ENCODE assay signal across 26 mouse cellular contexts in genomic region chr2:127437697-127438096, GRCm38 (mm10). TPM values are rescaled to one million over a fixed set of nuclear protein-coding genes. Genes with fewer than 3 reads are reported as not detected.
DNase-seq lines count a peak whose midpoint lies in the region; ATAC-seq lines count a peak whose summit lies in the region.
"Had no signal": no experiment of that assay in that cellular context is flagged by ENCODE, and none has a peak within 500 bp of the region (broad histone marks: within the 10 kb centered on the region; RNA-seq: fewer than 3 reads in every experiment).

No protein-coding gene starts in this region.

- 90% methylated on average over 5 of the region's 5 CpGs for WGBS in forebrain, embryonic 11.5 days

- no peaks in the 10 kb centered on the region for H3K27me3 ChIP-seq in forebrain, embryonic 11.5 days (ENCODE audit: control insufficient read depth, insufficient read depth, low read length)
- H3K27me3 ChIP-seq: CH12.LX; embryonic facial prominence, embryonic 12.5 days; forebrain, embryonic 12.5 days; Patski had no signal

- H3K36me3 ChIP-seq in forebrain, embryonic 11.5 days (ENCODE audit: control insufficient read depth, insufficient read depth, low read length), result no peaks in the 10 kb centered on the region; the same call in 1 of the 2 replicates

- no peaks in the 10 kb centered on the region for H3K9me3 ChIP-seq in forebrain, embryonic 11.5 days (ENCODE audit: control insufficient read depth, low read length)
- H3K9me3 ChIP-seq: embryonic facial prominence, embryonic 10.5 days; embryonic facial prominence, embryonic 12.5 days; forebrain, embryonic 12.5 days; G1E had no signal

- H3K9ac ChIP-seq in forebrain, embryonic 11.5 days (ENCODE audit: low read length), result no peak overlapping the region
- H3K9ac ChIP-seq: embryonic facial prominence, embryonic 12.5 days; forebrain, embryonic 12.5 days had no signal

- ATAC-seq in frontal cortex, adult (ENCODE audit: low TSS enrichment), result peak; percentile 53; the same call in 1 of the 2 replicates
- ATAC-seq in forebrain, embryonic 11.5 days (replicated peaks; ENCODE audit: low FRiP score), result no peak
- ATAC-seq: activated CD4-positive, CD25-positive, alpha-beta regulatory T cell, adult 4 months; CD4-positive, CD25-positive, alpha-beta regulatory T cell, adult 4 months; forebrain, embryonic 14.5 days; forebrain, embryonic 16.5 days; Patski had no signal

- H3K4me1 ChIP-seq in forebrain, embryonic 11.5 days (replicated peaks; ENCODE audit: control insufficient read depth, insufficient read depth, low read length), result no peaks in the 10 kb centered on the region
- H3K4me1 ChIP-seq: embryonic facial prominence, embryonic 10.5 days; embryonic facial prominence, embryonic 12.5 days had no signal

- no peak overlapping the region for H3K4me2 ChIP-seq in forebrain, embryonic 11.5 days (ENCODE audit: low read depth, low read length, severe bottlenecking)
- H3K4me2 ChIP-seq: embryonic facial prominence, embryonic 12.5 days; forebrain, embryonic 12.5 days had no signal

- DNase-seq in frontal cortex, postnatal 25 days (ENCODE audit: low spot score in 2 of 2), result no peak
- DNase-seq in heart, adult 11 months, result peak; percentile 70
- no peak for DNase-seq in heart, postnatal 4 days
- DNase-seq in right cerebral cortex, adult 2 months (ENCODE audit: low spot score in 2 of 2), result peak; percentile 27 to 41
- DNase-seq in right cerebral cortex, postnatal 14 days, result no peak
- peak; percentile 74 for DNase-seq in brain, adult 2 months (ENCODE audit: low read depth, low spot score)
- no peak for DNase-seq in forebrain, embryonic 11.5 days (ENCODE audit: low spot score)
- DNase-seq: adrenal gland, postnatal 10 days; adrenal gland, postnatal 25 days; B cell, adult 2 months; cerebellum, adult 11-12 months; cerebellum, adult 2 months; cerebellum, adult 9-10 months; cerebellum, postnatal 10 days; cerebellum, postnatal 25 days had no signal

- H3K4me3 ChIP-seq in forebrain, embryonic 11.5 days (ENCODE audit: low read depth, low read length), result no peak overlapping the region
- H3K4me3 ChIP-seq: embryonic facial prominence, embryonic 10.5 days; embryonic facial prominence, embryonic 12.5 days; forebrain, embryonic 12.5 days had no signal

- H3K27ac ChIP-seq in forebrain, embryonic 11.5 days (ENCODE audit: low read depth, low read length), result no peak overlapping the region
- H3K27ac ChIP-seq: embryonic facial prominence, embryonic 10.5 days; embryonic facial prominence, embryonic 12.5 days; forebrain, embryonic 12.5 days had no signal

RNA-seq across cellular contexts. Expression of gene Fahd2a, which starts 6.7 kb away (rescaled TPM):
- 10 to 100 TPM; 20.4 to 21.0 TPM for total RNA-seq in heart, postnatal 4 days (2021)
- 25.8 and 26.0 TPM in 2 replicates for polyA plus RNA-seq in forebrain, embryonic 11.5 days (2014; fragmentation: Nextera tagmentation; extraction: Ambion mirVana)

RNA-seq across cellular contexts. Expression of gene Gpat2, which starts 12.7 kb away (rescaled TPM):
- total RNA-seq in heart, postnatal 4 days (2021), result under 1 TPM in 1 of 2 experiments, not detected in 1; 0.10 TPM
- polyA plus RNA-seq in forebrain, embryonic 11.5 days (2014; fragmentation: Nextera tagmentation; extraction: Ambion mirVana), result 0.16 and 0.40 TPM in 2 replicates
- total RNA-seq: G1E had no signal
- polyA plus RNA-seq: forebrain, embryonic 14.5 days; G1E had no signal

Comparison
In these comparisons a context has a peak if more than half of its experiments do, and no peak if none do; other contexts are left out.
1. DNase-seq: peak in heart, adult 11 months (single experiment), right cerebral cortex, adult 2 months (2 of 2) and brain, adult 2 months (single experiment); none in frontal cortex, postnatal 25 days (0 of 2), heart, postnatal 4 days (single experiment), right cerebral cortex, postnatal 14 days (single experiment) and forebrain, embryonic 11.5 days (single experiment).